Mouse (Mus musculus) embryonic facial prominence, embryonic 15.5 days (tissue): ENCODE results near the gene Slc26a9. TPM values are rescaled to one million over a fixed set of nuclear protein-coding genes. Genes with fewer than 3 reads are reported as not detected.

Experiments used
- ATAC-seq: fragments of 200-750 bp; cut with Nextera tagmentation; 2 replicates; pipeline ENCODE4 v1.8.0; 2017; ENCODE audit warnings: low read depth, moderate TSS enrichment; ENCODE audit not compliant: insufficient number of reproducible peaks, low FRiP score, low TSS enrichment
- H3K27ac ChIP-seq: fragments of 300-500 bp; sonication (generic); replicated peaks from 2 replicates; pipeline ENCODE4 v1.5.1; 2015; ENCODE audit warnings: mild to moderate bottlenecking, inconsistent platforms
- H3K27me3 ChIP-seq: fragments of 300-500 bp; sonication (generic); 2 replicates; pipeline ENCODE4 v1.6.1; 2015; ENCODE audit warnings: inconsistent platforms
- H3K36me3 ChIP-seq: fragments of 300-500 bp; sonication (generic); 2 replicates; pipeline ENCODE4 v1.6.1; 2015; ENCODE audit warnings: mild to moderate bottlenecking, inconsistent platforms
- H3K4me1 ChIP-seq: fragments of 300-500 bp; sonication (generic); 2 replicates; pipeline ENCODE4 v1.6.1; 2015; ENCODE audit warnings: inconsistent platforms
- H3K4me2 ChIP-seq: fragments of 300-500 bp; sonication (generic); replicated peaks from 2 replicates; pipeline ENCODE4 v1.6.1; 2015; ENCODE audit warnings: mild to moderate bottlenecking, inconsistent platforms
- H3K4me3 ChIP-seq: fragments of 300-500 bp; sonication (generic); replicated peaks from 2 replicates; pipeline ENCODE4 v1.5.1; 2015; ENCODE audit warnings: mild to moderate bottlenecking, inconsistent platforms
- H3K9ac ChIP-seq: fragments of 300-500 bp; sonication (generic); 2 replicates; pipeline ENCODE4 v1.6.1; 2015; ENCODE audit warnings: inconsistent platforms
- H3K9me3 ChIP-seq: fragments of 300-500 bp; sonication (generic); replicated peaks from 2 replicates; pipeline ENCODE4 v1.6.1; 2016; ENCODE audit warnings: inconsistent platforms
- WGBS: fragments of 180-500 bp; shearing (Covaris S2); methylation state at CpG from one replicate; pipeline ENCODE4 v1.1.7; 2015; 5-methylcytosine and 5-hydroxymethylcytosine counted together
- polyA plus RNA-seq: library from polyadenylated mRNA; unstranded; fragments of >200 nt; fragmentation: Nextera tagmentation; extraction: Ambion mirVana; gene quantifications from 2 replicates; pipeline ENCODE4 v1.2.1, GENCODE M21; 2015

The Slc26a9 gene
- polyA plus RNA-seq, 1 experiment from 2014 or later = 0.72 TPM

DNA sequence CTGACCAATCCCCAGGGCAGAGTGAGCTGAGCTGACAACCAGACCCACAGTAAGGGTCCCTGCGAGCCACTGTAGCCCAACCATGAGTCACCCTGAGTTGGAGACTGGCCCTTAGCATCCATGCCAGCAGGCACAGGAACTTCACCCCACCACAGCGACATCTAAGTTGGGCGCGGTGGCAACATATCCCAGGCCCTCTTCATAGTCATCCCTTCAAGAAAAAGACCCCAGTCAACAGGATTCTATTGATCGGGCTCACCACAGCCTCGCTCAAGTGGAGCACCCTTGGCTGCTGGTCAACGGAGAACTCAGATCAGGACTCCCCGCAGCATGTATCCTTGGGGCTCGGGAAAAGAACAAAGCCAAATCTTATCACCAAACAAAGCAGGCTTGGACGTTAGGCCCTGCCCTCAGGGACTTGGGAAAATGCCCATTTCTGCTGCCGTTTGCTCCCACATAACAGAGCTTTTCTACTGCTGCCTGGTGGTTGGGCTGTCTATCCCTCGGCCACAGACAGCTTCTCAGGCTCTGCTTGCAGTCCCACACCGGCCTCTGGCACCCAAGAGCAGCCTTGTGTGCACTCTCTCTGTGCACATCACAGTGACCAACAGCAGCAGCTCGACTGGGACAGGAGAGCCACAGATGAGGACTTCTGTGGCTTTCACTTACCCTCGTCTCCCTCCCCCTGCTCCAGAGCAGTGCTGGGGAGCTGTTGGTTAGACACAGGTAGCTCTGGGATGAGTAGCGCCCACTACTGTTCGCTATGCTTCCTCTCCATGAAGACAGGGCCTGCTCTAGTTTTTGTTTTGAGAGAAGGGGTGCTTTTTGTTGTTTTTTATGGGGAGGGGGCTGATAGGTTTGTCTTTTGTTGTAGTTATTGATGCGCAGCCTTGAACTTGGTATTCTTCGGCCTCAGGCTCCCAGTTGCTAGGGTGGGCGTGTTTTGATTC, 29.2 kb upstream of the Slc26a9 start:
- no peaks in the 10 kb centered on the region for H3K27me3 ChIP-seq
- 64% methylated on average over 20 of the region's 20 CpGs for WGBS
- H3K36me3 ChIP-seq = no peaks in the 10 kb centered on the region
- H3K9ac ChIP-seq = no peak overlapping the region
- peaks cover 8% of the 10 kb centered on the region; the same call in 1 of the 2 replicates for H3K4me1 ChIP-seq
- no peak overlapping the region for H3K4me3 ChIP-seq
- no peaks in the 10 kb centered on the region for H3K9me3 ChIP-seq
- no peak overlapping the region for H3K27ac ChIP-seq
- no peak overlapping the region for H3K4me2 ChIP-seq
- no peak for ATAC-seq

DNA sequence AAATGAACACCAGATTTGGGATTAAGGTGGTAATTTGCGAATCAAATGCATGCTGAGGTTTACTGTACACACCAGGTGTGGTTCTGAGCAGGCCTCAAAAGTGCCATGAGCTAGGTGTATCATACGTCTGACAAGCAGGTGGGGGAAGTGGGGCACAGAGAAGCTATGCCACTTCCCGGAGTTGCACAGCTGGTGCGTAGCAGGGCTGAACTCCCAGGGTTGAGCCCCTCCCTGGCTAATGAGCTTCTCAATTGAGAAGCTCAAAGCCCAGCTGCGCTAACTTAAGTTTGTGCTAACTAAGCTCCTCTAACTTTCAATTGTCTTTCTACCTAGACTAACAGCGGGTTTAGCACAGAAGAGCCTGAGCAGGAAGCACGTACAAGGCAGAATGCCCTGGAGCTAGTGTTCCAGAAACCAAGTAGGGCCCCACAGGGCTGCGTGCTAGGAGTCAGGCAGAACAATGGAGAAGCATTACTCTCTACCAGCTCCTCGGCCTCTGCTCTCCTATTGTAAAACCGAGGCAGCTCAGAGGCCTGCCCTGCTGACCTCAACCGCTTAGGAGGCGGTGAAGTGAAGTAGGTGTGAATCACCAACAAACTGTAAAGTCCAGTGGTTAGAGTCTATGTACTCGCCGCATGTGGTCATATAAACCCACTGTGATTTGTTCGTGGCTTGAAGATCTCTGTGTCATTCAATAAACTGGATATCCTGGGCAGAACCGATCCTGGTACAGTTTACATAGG, 24.7 kb upstream of the Slc26a9 start:
- H3K9ac ChIP-seq = no peak overlapping the region
- no peaks in the 10 kb centered on the region for H3K27me3 ChIP-seq
- H3K27ac ChIP-seq = no peak overlapping the region
- no peak overlapping the region for H3K4me2 ChIP-seq
- WGBS = 55% methylated on average over 16 of the region's 16 CpGs
- H3K4me1 ChIP-seq = peaks cover 8% of the 10 kb centered on the region; the same call in 1 of the 2 replicates
- H3K4me3 ChIP-seq = no peak overlapping the region
- no peak for ATAC-seq
- no peaks in the 10 kb centered on the region for H3K9me3 ChIP-seq
- no peaks in the 10 kb centered on the region for H3K36me3 ChIP-seq

DNA sequence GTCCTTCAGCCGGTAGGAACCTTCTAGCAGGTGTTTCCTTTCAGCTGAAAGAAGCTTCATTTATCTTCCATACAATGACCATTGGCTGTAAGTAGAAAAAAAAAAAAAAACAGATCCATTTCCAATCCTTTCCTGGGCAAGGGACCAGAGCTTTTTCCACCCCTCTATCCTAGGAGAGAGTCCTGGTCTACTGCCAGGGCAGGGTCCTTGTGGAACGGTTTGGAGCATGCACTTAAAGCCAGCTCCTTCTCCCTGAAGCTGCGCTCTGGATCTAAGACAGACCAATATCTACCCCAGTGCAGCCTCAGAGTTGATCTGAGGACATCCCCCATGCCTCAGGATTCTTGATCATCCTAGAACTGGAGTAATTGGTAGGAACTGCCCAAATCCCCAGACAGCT, 21.8 kb upstream of the Slc26a9 start:
- H3K36me3 ChIP-seq = no peaks in the 10 kb centered on the region
- H3K9me3 ChIP-seq = no peaks in the 10 kb centered on the region
- WGBS = 85% methylated on average over 3 of the region's 3 CpGs
- ATAC-seq = no peak
- H3K4me1 ChIP-seq = peaks cover 8% of the 10 kb centered on the region; the same call in 1 of the 2 replicates
- no peaks in the 10 kb centered on the region for H3K27me3 ChIP-seq
- H3K4me3 ChIP-seq = no peak overlapping the region
- no peak overlapping the region for H3K9ac ChIP-seq
- no peak overlapping the region for H3K27ac ChIP-seq
- H3K4me2 ChIP-seq = no peak overlapping the region

DNA sequence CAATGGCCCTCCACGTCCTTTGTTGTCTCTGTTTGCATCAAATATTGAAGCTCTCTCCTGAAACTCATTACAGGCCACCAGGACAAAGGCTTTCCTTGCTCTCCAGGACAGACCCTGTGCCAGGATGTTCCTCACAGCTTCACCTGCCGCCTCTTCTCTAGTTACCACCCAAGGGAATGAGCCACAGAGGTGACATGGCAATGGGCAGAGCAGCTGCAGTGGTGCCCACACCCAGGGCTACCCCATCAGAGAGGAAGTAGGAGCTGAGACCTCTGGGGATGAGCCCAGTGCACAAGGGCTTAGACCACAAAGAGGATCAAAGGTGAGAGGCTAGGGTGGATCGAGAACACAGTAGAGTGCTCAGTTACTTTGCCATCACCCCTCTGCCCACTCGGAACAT, 20.3 kb upstream of the Slc26a9 start:
- WGBS = 66% methylated on average over 4 of the region's 4 CpGs
- Histone ChIP-seq H3K4me2 (no peak overlapping the region), H3K9ac (no peak overlapping the region), H3K27me3 (no peaks in the 10 kb centered on the region), H3K27ac (no peak overlapping the region), H3K36me3 (no peaks in the 10 kb centered on the region), H3K4me1 (peaks cover 8% of the 10 kb centered on the region; the same call in 1 of the 2 replicates), H3K4me3 (no peak overlapping the region), H3K9me3 (no peaks in the 10 kb centered on the region)
- ATAC-seq = no peak

DNA sequence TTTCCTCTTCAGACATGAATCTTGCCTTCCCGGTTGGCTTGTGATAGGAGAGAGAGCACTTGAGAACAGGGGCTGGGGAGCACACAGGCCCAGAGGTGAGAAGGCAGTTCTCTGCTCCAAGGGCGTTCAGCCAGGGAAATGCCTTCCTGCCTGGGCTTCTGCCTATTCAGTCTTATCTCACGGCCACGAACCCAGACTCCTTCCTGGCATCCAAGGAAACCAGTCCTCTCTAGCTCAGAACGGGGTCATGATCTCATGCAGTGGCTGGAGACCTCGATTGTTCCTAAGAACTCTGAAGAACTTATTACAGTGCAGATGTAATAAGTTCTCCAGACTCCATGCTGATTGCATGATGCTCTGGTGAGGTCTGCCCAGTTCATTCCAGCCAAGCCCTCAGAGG, 17.2 kb upstream of the Slc26a9 start:
- Histone ChIP-seq H3K36me3 (no peaks in the 10 kb centered on the region), H3K4me1 (no peaks in the 10 kb centered on the region), H3K4me3 (no peak overlapping the region), H3K27me3 (no peaks in the 10 kb centered on the region), H3K27ac (no peak overlapping the region), H3K9me3 (no peaks in the 10 kb centered on the region), H3K4me2 (no peak overlapping the region), H3K9ac (no peak overlapping the region)
- ATAC-seq = no peak
- WGBS = 75% methylated on average over 6 of the region's 6 CpGs

DNA sequence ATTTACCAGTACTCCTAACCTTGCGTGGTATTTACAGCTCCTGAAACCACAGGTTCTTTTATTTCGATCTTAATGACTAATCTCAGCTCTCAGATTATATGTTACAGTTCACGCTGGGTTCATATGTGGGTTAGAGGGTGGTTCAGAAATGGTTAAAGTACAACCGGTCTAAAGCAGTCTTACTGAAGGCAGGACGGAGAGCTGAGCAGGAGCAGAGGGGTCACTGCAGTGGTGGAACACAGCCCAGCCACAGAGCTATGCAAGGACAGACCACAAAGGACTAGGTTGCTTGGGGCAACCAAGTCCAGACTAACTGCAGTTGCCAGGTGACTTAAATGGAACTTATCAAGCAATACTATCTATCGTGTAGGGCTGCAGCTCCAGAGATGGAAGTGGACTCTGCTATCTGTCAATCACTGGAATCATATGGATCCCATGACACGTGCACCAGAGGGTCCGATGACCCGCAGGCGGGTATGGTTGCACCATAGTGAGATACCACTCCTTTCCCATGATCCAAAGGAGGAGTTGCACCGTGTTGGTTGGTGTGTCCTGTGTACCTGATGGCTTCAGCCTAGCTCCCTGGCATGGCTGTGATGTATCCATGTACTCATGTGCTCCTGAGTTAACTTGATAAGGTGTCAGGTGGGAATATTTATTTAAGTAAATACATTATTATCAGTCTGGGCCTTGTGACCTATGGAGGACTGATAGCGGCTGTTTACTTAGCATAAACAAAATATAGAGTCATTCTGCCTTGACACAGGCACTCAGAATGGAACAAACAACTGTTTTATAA, 13.0 kb upstream of the Slc26a9 start:
- Histone ChIP-seq H3K9ac (no peak overlapping the region), H3K4me1 (no peaks in the 10 kb centered on the region), H3K4me3 (no peak overlapping the region), H3K9me3 (no peaks in the 10 kb centered on the region), H3K36me3 (no peaks in the 10 kb centered on the region), H3K4me2 (no peak overlapping the region), H3K27me3 (no peaks in the 10 kb centered on the region), H3K27ac (no peak overlapping the region)
- ATAC-seq = peak; percentile 78; the same call in 1 of the 2 replicates
- WGBS = 74% methylated on average over 12 of the region's 12 CpGs

DNA sequence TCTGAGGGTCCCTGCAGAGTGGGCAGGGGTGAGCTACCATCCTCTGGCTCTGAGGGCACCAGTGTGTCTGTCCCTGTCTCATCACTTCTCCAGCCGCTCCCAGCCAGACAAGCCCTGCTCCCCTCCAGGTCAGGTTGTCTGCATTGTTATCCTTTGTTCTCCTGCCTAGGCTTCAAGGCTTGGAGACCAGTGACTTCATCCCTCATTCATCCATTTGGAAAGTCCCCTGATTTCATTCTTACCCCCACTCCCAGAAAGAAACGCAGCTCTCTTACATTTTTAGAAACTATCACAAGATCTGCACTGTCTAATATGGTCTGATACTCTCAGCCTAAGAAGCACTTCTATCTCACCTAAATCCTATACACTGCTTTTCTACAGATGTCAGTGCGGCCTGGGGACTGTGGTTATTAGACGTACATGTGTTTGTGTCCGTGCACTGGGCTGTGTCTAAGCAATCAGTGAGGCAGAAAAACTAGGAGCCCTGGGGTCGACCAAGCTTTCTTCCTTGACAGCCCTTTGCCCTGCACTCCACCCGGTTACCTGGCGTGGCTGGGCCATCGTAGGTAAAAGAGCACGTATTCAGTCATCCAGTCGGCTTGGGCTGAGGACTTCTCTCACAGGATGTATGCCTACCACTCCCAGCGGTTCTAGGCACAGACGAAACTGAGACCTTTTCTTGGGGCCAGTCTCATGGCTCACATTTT, 10.2 kb upstream of the Slc26a9 start:
- no peak overlapping the region for H3K27ac ChIP-seq
- no peaks in the 10 kb centered on the region; the same call in 1 of the 2 replicates for H3K4me1 ChIP-seq
- no peak for ATAC-seq
- H3K36me3 ChIP-seq = no peaks in the 10 kb centered on the region
- no peak overlapping the region for H3K9ac ChIP-seq
- H3K4me2 ChIP-seq = no peak overlapping the region
- no peak overlapping the region for H3K4me3 ChIP-seq
- H3K9me3 ChIP-seq = no peaks in the 10 kb centered on the region
- H3K27me3 ChIP-seq = no peaks in the 10 kb centered on the region
- WGBS = 69% methylated on average over 13 of the region's 13 CpGs

DNA sequence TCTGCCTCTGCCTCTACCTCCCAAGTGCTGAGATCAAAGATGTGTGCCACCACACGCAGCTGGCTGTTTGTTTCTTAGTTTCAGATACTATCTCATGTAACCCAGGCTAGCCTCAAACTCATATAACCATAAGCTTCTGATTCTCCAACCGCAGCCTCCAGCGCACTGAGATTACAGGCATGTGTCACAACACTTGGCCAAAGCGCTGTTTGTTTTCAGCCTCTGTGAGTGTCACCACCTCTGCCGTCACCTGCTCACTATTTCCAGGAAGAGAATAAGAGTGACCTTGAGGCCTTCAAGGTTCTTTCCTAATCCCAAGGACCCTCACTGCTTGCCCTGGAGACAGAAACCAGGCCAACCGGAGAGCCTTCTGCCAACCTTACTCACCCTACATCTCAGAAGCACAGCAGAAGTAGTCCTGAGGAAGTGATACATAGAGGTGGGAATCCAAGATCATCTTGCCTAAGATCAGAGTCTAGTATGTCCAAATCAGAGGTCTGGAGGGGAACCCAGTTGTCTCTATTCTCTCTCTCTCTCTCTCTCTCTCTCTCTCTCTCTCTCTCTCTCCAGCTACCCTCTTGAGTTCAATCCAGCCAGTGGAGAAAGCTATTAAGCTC, 9.1 kb upstream of the Slc26a9 start:
- no peak overlapping the region for H3K9ac ChIP-seq
- H3K4me1 ChIP-seq = no peaks in the 10 kb centered on the region; the same call in 1 of the 2 replicates
- H3K27me3 ChIP-seq = no peaks in the 10 kb centered on the region
- H3K4me2 ChIP-seq = no peak overlapping the region
- H3K4me3 ChIP-seq = no peak overlapping the region
- H3K9me3 ChIP-seq = no peaks in the 10 kb centered on the region
- 89% methylated on average over 6 of the region's 6 CpGs for WGBS
- H3K27ac ChIP-seq = no peak overlapping the region
- no peaks in the 10 kb centered on the region for H3K36me3 ChIP-seq
- ATAC-seq = no peak

DNA sequence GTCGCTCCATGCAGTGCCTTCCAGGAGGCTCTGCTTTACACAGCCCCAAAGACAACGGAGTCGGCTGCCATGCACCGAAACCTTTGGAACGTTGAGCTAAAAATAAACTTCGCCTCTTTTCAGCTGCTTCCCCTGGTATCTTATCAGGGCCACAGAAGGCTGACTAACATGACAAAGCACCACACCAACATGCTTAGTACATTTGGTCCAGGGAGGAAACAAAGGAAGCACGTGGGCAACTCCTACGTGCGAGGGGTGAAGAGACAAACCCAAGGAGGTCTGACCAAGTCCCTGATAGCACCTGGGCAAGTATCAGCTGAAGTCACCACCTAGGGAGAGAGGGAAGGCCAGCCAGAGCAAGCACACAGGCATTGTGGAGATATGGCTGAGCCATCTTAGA, 7.3 kb upstream of the Slc26a9 start:
- 0 out of 2 replicates have a peak overlapping the region, but pooled peaks have one; percentile 11 for H3K27ac ChIP-seq
- no peak overlapping the region for H3K4me3 ChIP-seq
- no peaks in the 10 kb centered on the region for H3K9me3 ChIP-seq
- no peaks in the 10 kb centered on the region for H3K27me3 ChIP-seq
- H3K9ac ChIP-seq = no peak overlapping the region
- ATAC-seq = no peak
- H3K36me3 ChIP-seq = no peaks in the 10 kb centered on the region
- 82% methylated on average over 9 of the region's 9 CpGs for WGBS
- H3K4me1 ChIP-seq = no peaks in the 10 kb centered on the region; the same call in 1 of the 2 replicates
- no peak overlapping the region for H3K4me2 ChIP-seq

DNA sequence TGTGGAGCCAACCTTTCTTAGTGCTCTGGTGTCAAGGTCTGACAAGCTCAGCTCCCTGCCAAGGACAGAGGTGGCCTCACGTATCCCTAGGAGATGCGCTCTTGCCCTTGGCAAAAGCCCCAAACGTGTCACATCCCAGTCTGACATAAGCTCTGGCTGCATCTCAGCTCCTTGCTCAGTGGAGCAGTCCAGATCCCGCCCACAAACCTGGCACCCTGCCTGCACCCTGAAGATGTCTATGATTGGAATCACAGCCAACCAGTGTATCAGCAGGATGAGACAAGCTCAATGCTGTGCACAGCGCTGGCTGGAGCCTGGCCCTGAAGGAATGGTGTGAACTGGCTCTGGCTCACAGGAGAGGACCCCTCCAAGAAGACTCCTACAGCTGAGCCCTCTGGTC, 6.6 kb upstream of the Slc26a9 start:
- Histone ChIP-seq H3K36me3 (no peaks in the 10 kb centered on the region), H3K9me3 (no peaks in the 10 kb centered on the region), H3K27ac (0 out of 2 replicates have a peak overlapping the region, but pooled peaks have one; percentile 11), H3K27me3 (no peaks in the 10 kb centered on the region), H3K9ac (no peak overlapping the region), H3K4me1 (no peaks in the 10 kb centered on the region; the same call in 1 of the 2 replicates), H3K4me3 (no peak overlapping the region), H3K4me2 (no peak overlapping the region)
- ATAC-seq = peak; percentile 65
- 45% methylated on average over 5 of the region's 5 CpGs for WGBS
